Mouse (Mus musculus) neural tube, embryonic 13.5 days (tissue): Measurements from ENCODE around the gene Mettl27. TPM values are rescaled to one million over a fixed set of nuclear protein-coding genes. Genes with fewer than 3 reads are reported as not detected.

ENCODE experiments used
- polyA plus RNA-seq: library from polyadenylated mRNA; unstranded; fragments of >200 nt; fragmentation: Nextera tagmentation; extraction: Ambion mirVana; gene quantifications from 2 replicates; pipeline ENCODE4 v1.2.1, GENCODE M21; 2015

Gene Mettl27
- polyA plus RNA-seq, 1 experiment from 2014 or later, result 8.8 TPM

Other genes with a start within 250 kb of the Mettl27 start
- 20.3 and 21.3 TPM in 2 replicates for gene Limk1, start 243.8 kb upstream of the Mettl27 start, polyA plus RNA-seq
- 6.4 and 10.8 TPM in 2 replicates for gene Eln, start 185.0 kb upstream of the Mettl27 start, polyA plus RNA-seq
- not detected in 2 replicates for gene Tmem270, start 25.6 kb upstream of the Mettl27 start, polyA plus RNA-seq
- 0.29 and 0.49 TPM in 2 replicates for gene Cldn13, start 16.8 kb upstream of the Mettl27 start, polyA plus RNA-seq
- 0.38 and 0.85 TPM in 2 replicates for gene Cldn4, start 14.6 kb downstream of the Mettl27 start, polyA plus RNA-seq
- gene Cldn3, start 53.8 kb downstream of the Mettl27 start, polyA plus RNA-seq, result 0.81 and 2.4 TPM in 2 replicates
- gene Abhd11, start 76.8 kb downstream of the Mettl27 start, polyA plus RNA-seq, result 63.6 and 72.2 TPM in 2 replicates
- 76.8 and 90.9 TPM in 2 replicates for gene Stx1a, start 91.1 kb downstream of the Mettl27 start, polyA plus RNA-seq
- gene Dnajc30, start 131.8 kb downstream of the Mettl27 start, polyA plus RNA-seq, result 35.5 and 37.1 TPM in 2 replicates
- 83.0 and 93.7 TPM in 2 replicates for gene Bud23, start 132.6 kb downstream of the Mettl27 start, polyA plus RNA-seq
- gene Vps37d, start 145.9 kb downstream of the Mettl27 start, polyA plus RNA-seq, result 26.3 and 31.7 TPM in 2 replicates
- gene Mlxipl, start 157.5 kb downstream of the Mettl27 start, polyA plus RNA-seq, result 0.56 and 1.2 TPM in 2 replicates
- 15.9 and 18.5 TPM in 2 replicates for gene Tbl2, start 217.3 kb downstream of the Mettl27 start, polyA plus RNA-seq
- 49.2 and 50.0 TPM in 2 replicates for gene Bcl7b, start 235.9 kb downstream of the Mettl27 start, polyA plus RNA-seq